26 mouse cellular contexts compared by ENCODE assay signal in the genomic region with DNA sequence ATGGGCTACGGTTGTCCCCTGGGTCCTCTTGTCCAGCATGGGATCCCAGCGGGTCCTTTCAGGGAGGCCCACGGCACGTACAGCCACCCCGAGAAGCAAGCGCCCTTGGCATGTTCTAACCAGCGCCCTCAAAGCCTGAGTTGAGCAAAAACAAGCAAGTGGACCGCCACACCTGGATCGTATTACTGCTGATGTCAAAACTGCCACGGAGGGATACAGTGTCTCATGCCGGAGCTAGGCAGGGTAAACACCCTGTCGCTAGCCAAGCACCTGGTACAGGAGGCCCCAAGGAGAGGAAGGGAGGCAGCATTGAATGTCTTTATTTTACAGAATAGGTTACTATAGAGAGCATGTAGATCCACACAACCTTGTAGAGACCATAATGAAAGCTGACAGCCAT. TPM values are rescaled to one million over a fixed set of nuclear protein-coding genes. Genes with fewer than 3 reads are reported as not detected.
DNase-seq lines count a peak whose midpoint lies in the region; ATAC-seq lines count a peak whose summit lies in the region.
"Had no signal": no experiment of that assay in that cellular context is flagged by ENCODE, and none has a peak within 500 bp of the region (broad histone marks: within the 10 kb centered on the region; RNA-seq: fewer than 3 reads in every experiment).

No protein-coding gene starts in this region.

- no peaks in the 10 kb centered on the region; the same call in 1 of the 2 replicates for H3K27me3 ChIP-seq in embryonic facial prominence, embryonic 12.5 days
- H3K27me3 ChIP-seq in limb, embryonic 13.5 days, result no peaks in the 10 kb centered on the region
- H3K27me3 ChIP-seq: embryonic facial prominence, embryonic 13.5 days; kidney, embryonic 15.5 days; lung, embryonic 15.5 days; neural tube, embryonic 15.5 days; stomach, embryonic 15.5 days had no signal

- 0 out of 2 replicates have a peak overlapping the region, but pooled peaks have one; percentile 12 for H3K27ac ChIP-seq in embryonic facial prominence, embryonic 12.5 days
- H3K27ac ChIP-seq in limb, embryonic 13.5 days, result peak overlapping the region; percentile 48; the same call in 1 of the 2 replicates
- H3K27ac ChIP-seq: embryonic facial prominence, embryonic 13.5 days; forebrain, embryonic 13.5 days; hindbrain, postnatal 0 days; kidney, embryonic 15.5 days; liver, embryonic 14.5 days; lung, embryonic 15.5 days; neural tube, embryonic 15.5 days; stomach, embryonic 15.5 days had no signal

- no peak overlapping the region for H3K4me3 ChIP-seq in embryonic facial prominence, embryonic 12.5 days
- H3K4me3 ChIP-seq in limb, embryonic 13.5 days, result no peak overlapping the region
- H3K4me3 ChIP-seq: embryonic facial prominence, embryonic 13.5 days; forebrain, embryonic 13.5 days; kidney, embryonic 15.5 days; lung, embryonic 15.5 days; neural tube, embryonic 15.5 days; stomach, embryonic 15.5 days had no signal

- peaks cover 24% of the 10 kb centered on the region for H3K4me1 ChIP-seq in embryonic facial prominence, embryonic 12.5 days
- H3K4me1 ChIP-seq in limb, embryonic 13.5 days, result peaks cover 36% of the 10 kb centered on the region
- H3K4me1 ChIP-seq: forebrain, embryonic 13.5 days; lung, embryonic 15.5 days; neural tube, embryonic 15.5 days had no signal

- 46% methylated on average over 12 of the region's 12 CpGs for WGBS in embryonic facial prominence, embryonic 12.5 days
- 49% methylated on average over 12 of the region's 12 CpGs for WGBS in limb, embryonic 13.5 days

- no peaks in the 10 kb centered on the region for H3K36me3 ChIP-seq in embryonic facial prominence, embryonic 12.5 days
- H3K36me3 ChIP-seq in limb, embryonic 13.5 days, result no peaks in the 10 kb centered on the region
- H3K36me3 ChIP-seq: embryonic facial prominence, embryonic 13.5 days; kidney, embryonic 15.5 days; lung, embryonic 15.5 days; neural tube, embryonic 15.5 days; stomach, embryonic 15.5 days had no signal

- H3K9ac ChIP-seq in embryonic facial prominence, embryonic 12.5 days, result no peak overlapping the region
- H3K9ac ChIP-seq in limb, embryonic 13.5 days, result no peak overlapping the region; the same call in 1 of the 2 replicates
- H3K9ac ChIP-seq: embryonic facial prominence, embryonic 13.5 days; forebrain, embryonic 13.5 days; kidney, embryonic 15.5 days; liver, embryonic 14.5 days; lung, embryonic 15.5 days; neural tube, embryonic 15.5 days; stomach, embryonic 15.5 days had no signal

- no peak for ATAC-seq in embryonic facial prominence, embryonic 12.5 days (ENCODE audit: insufficient number of reproducible peaks, insufficient read depth, low FRiP score, low TSS enrichment)
- no peak for ATAC-seq in limb, embryonic 13.5 days (ENCODE audit: low FRiP score, low read depth)
- ATAC-seq: forebrain, embryonic 13.5 days; hindbrain, postnatal 0 days; intestine, postnatal 0 days had no signal

- H3K4me2 ChIP-seq in embryonic facial prominence, embryonic 12.5 days (replicated peaks), result no peak overlapping the region
- H3K4me2 ChIP-seq in limb, embryonic 13.5 days (replicated peaks), result no peak overlapping the region
- H3K4me2 ChIP-seq: embryonic facial prominence, embryonic 13.5 days; forebrain, embryonic 13.5 days; heart, embryonic 11.5 days; kidney, embryonic 15.5 days; lung, embryonic 15.5 days; neural tube, embryonic 15.5 days; stomach, embryonic 15.5 days had no signal

- DNase-seq in embryo, embryonic 10 days (ENCODE audit: low spot score), result peak; percentile 33
- DNase-seq in embryo, embryonic 10.5 days (ENCODE audit: low spot score), result no peak
- peak; percentile 19 to 50 for DNase-seq in lung, adult 18-20 months
- no peak for DNase-seq in lung, postnatal 36 days
- DNase-seq in yolk sac, embryonic 10.5 days (ENCODE audit: low spot score), result no peak
- DNase-seq in kidney, adult 9 months, result no peak
- DNase-seq: adrenal gland, postnatal 14 days; cerebellum, adult 8-10 months; heart, adult 11 months; kidney, postnatal 36 days; layer of hippocampus, postnatal 36 days; right cerebral cortex, adult 18-20 months; right cerebral cortex, postnatal 4 days; thymus, adult 18-20 months had no signal

- H3K9me3 ChIP-seq in embryonic facial prominence, embryonic 12.5 days, result no peaks in the 10 kb centered on the region
- H3K9me3 ChIP-seq in limb, embryonic 13.5 days, result no peaks in the 10 kb centered on the region
- H3K9me3 ChIP-seq: embryonic facial prominence, embryonic 13.5 days; forebrain, embryonic 13.5 days; kidney, embryonic 15.5 days; lung, embryonic 15.5 days; neural tube, embryonic 15.5 days; stomach, embryonic 15.5 days had no signal

RNA-seq across cellular contexts. Expression of gene Cdkn1c, which starts 44.4 kb away (rescaled TPM):
- polyA plus RNA-seq in embryonic facial prominence, embryonic 12.5 days (2016; fragmentation: Nextera tagmentation; extraction: Ambion mirVana), result 1,667 and 1,675 TPM in 2 replicates
- polyA plus RNA-seq in limb, embryonic 13.5 days (2015; fragmentation: Nextera tagmentation; extraction: Ambion mirVana), result 1,335 and 1,388 TPM in 2 replicates

RNA-seq across cellular contexts. Expression of gene Slc22a18, which starts 57.1 kb away (rescaled TPM):
- polyA plus RNA-seq in embryonic facial prominence, embryonic 12.5 days (2016; fragmentation: Nextera tagmentation; extraction: Ambion mirVana), result 0.60 and 1.6 TPM in 2 replicates
- polyA plus RNA-seq in limb, embryonic 13.5 days (2015; fragmentation: Nextera tagmentation; extraction: Ambion mirVana), result 1.4 and 1.5 TPM in 2 replicates

Comparison
In these comparisons a context has a peak if more than half of its experiments do, and no peak if none do; other contexts are left out.
1. DNase-seq: peak in embryo, embryonic 10 days (single experiment) and lung, adult 18-20 months (2 of 2); none in embryo, embryonic 10.5 days (single experiment), lung, postnatal 36 days (single experiment), yolk sac, embryonic 10.5 days (single experiment) and kidney, adult 9 months (single experiment).